Mouse (Mus musculus) midbrain, embryonic 12.5 days (tissue): Measurements from ENCODE around the gene Acrbp. TPM values are rescaled to one million over a fixed set of nuclear protein-coding genes. Genes with fewer than 3 reads are reported as not detected.
"Not testable (repeated sequence)": the region's sequence is repeated elsewhere in the genome, so short reads cannot be mapped to it uniquely, and the experiment has no call there.

Experiments used
- ATAC-seq: fragments of 200-750 bp; cut with Nextera tagmentation; 2 replicates; pipeline ENCODE4 v1.8.0; 2017; ENCODE audit warnings: low read depth, moderate TSS enrichment, moderate library complexity; ENCODE audit not compliant: low FRiP score
- H3K27ac ChIP-seq: fragments of 300-500 bp; sonication (generic); replicated peaks from 2 replicates; pipeline ENCODE4 v1.5.1; 2016; ENCODE audit warnings: mild to moderate bottlenecking
- H3K27me3 ChIP-seq: fragments of 300-500 bp; sonication (generic); 2 replicates; pipeline ENCODE4 v1.6.1; 2016; ENCODE audit warnings: mild to moderate bottlenecking
- H3K36me3 ChIP-seq: fragments of 300-500 bp; sonication (generic); 2 replicates; pipeline ENCODE4 v1.6.1; 2016
- H3K4me1 ChIP-seq: fragments of 300-500 bp; sonication (generic); 2 replicates; pipeline ENCODE4 v1.6.1; 2016
- H3K4me2 ChIP-seq: fragments of 300-500 bp; sonication (generic); replicated peaks from 2 replicates; pipeline ENCODE4 v1.6.1; 2016; ENCODE audit warnings: mild to moderate bottlenecking, moderate library complexity
- H3K4me3 ChIP-seq: fragments of 300-500 bp; sonication (generic); 2 replicates; pipeline ENCODE4 v1.5.1; 2016; ENCODE audit warnings: mild to moderate bottlenecking
- H3K9ac ChIP-seq: fragments of 300-500 bp; sonication (generic); replicated peaks from 2 replicates; pipeline ENCODE4 v1.6.1; 2016; ENCODE audit warnings: mild to moderate bottlenecking, moderate library complexity
- H3K9me3 ChIP-seq: fragments of 300-500 bp; sonication (generic); 2 replicates; pipeline ENCODE4 v1.6.1; 2016; ENCODE audit warnings: mild to moderate bottlenecking
- WGBS: fragments of 180-500 bp; shearing (Covaris S2); methylation state at CpG from one replicate; pipeline ENCODE4 v1.1.7; 2016; 5-methylcytosine and 5-hydroxymethylcytosine counted together
- polyA plus RNA-seq: library from polyadenylated mRNA; unstranded; fragments of >200 nt; fragmentation: Nextera tagmentation; extraction: Ambion mirVana; gene quantifications from 2 replicates; pipeline ENCODE4 v1.2.1, GENCODE M21; 2016

Acrbp gene
- polyA plus RNA-seq, result 18.0 and 18.9 TPM in 2 replicates

DNA sequence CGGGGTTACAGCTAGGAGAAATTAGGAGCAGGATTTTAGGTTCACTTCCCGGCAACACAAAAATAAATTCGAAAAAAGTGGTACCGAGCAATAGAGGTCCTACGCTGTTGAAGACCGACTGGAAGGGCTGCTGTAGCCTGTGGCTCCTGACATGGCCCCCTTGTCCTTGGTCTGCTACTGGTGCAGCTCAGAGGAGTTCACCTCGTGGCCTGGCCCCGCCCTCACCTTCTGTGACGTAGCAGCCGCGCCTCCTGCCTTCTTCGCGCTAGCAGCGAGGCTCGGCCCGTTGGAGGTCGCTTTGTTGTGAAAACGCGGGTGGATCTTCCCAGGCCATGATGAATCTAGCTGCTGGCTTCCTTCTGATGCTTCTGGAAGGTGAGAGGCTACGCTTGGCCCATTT lies at the start of gene Acrbp:
Acrbp (plus strand) TSS at position 12 of the 400 bp plus-strand sequence.
- ATAC-seq, result no peak
- H3K4me1 ChIP-seq, result no peaks in the 10 kb centered on the region
- H3K9me3 ChIP-seq, result no peaks in the 10 kb centered on the region
- peaks cover 91% of the 10 kb centered on the region for H3K36me3 ChIP-seq
- H3K4me2 ChIP-seq, result no peak within 1 kb of the TSS
- H3K27ac ChIP-seq, result no peak within 1 kb of the TSS
- no peaks in the 10 kb centered on the region for H3K27me3 ChIP-seq
- H3K9ac ChIP-seq, result no peak within 1 kb of the TSS
- H3K4me3 ChIP-seq, result no peak within 1 kb of the TSS
- 41% methylated on average over 20 of the region's 20 CpGs for WGBS

DNA sequence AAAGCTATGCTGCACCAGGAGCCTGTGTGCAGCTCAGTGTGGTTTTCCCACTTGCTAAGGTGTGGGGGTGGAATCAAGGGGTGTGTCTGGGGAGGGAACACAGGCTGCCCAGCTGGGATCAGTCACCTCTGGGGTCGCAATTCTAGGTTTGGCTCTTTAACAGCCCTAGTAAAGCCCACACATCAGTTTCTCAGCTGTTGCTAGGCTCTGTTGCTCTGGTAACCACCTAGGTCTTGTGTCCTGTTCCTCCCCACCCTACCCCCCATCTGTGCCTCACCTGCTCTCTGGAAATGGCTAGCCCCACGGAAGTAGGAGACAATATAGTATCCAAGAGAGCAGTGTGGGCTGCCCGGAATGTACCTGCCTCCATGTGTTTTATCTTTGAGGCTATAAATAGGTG lies 45.8 kb upstream of the Acrbp start:
- Histone ChIP-seq H3K9me3 (no peaks in the 10 kb centered on the region), H3K27ac (no peak overlapping the region), H3K27me3 (peaks cover 54% of the 10 kb centered on the region), H3K4me2 (no peak overlapping the region), H3K4me3 (no peak overlapping the region), H3K4me1 (0 out of 2 replicates have a peak, but pooled peaks cover 13% of the 10 kb centered on the region), H3K9ac (no peak overlapping the region), H3K36me3 (no peaks in the 10 kb centered on the region)
- no peak for ATAC-seq
- WGBS, result 43% methylated on average over 3 of the region's 3 CpGs

DNA sequence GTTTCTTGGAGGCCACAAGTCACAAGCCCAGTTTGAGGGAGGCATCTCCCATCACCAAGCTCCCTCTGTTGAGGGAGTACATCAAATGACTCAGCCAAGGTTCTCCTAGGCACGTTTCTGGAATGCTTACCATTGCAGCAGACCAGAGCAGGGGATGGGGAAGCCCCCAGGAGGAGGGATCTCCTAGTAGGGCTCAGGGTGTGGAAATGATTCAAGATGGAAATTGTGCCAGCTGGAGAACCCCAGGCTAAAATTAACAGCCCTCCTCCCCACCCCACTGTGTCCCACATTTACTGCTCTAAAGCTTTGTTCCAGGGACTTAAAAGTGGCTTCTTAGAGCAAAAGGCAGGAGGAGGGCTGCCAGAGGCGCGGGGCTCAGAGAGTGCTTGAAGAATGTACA lies 44.4 kb upstream of the Acrbp start:
- no peak overlapping the region for H3K27ac ChIP-seq
- H3K9ac ChIP-seq, result no peak overlapping the region
- H3K27me3 ChIP-seq, result peaks cover 40% of the 10 kb centered on the region
- no peaks in the 10 kb centered on the region for H3K9me3 ChIP-seq
- H3K4me2 ChIP-seq, result no peak overlapping the region
- ATAC-seq, result no peak
- no peak overlapping the region for H3K4me3 ChIP-seq
- no peaks in the 10 kb centered on the region for H3K36me3 ChIP-seq
- WGBS, result 37% methylated on average over 3 of the region's 3 CpGs
- peaks cover 15% of the 10 kb centered on the region for H3K4me1 ChIP-seq

DNA sequence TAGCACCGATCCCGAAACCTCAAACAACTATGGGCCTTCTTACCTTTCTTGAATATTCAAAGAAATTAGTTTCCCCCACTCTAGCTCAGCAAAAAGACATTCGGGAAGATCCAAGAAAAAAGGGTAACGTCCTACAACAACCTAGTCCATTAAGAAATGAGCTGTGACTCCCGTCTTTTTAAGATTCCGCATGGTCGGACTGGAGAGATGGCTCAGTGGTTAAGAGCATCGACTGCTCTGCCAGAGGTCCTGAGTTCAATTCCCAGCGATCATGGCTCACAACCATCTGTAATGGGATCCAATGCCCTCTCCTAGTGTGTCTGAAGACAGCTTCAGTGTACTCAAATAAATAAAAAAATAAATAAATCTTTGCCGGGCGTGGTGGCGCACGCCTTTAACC lies 41.4 kb upstream of the Acrbp start:
- 52% methylated on average over 13 of the region's 13 CpGs for whole genome bisulfite sequencing
- peak overlapping the region; percentile 99 for H3K27ac ChIP-seq
- peaks cover 26% of the 10 kb centered on the region for H3K4me1 ChIP-seq
- peaks cover 20% of the 10 kb centered on the region; the same call in 1 of the 2 replicates for H3K36me3 ChIP-seq
- no peaks in the 10 kb centered on the region for H3K9me3 ChIP-seq
- H3K4me3 ChIP-seq, result peak overlapping the region; percentile 92
- ATAC-seq, result no peak
- H3K4me2 ChIP-seq, result peak overlapping the region; percentile 85
- peaks cover 10% of the 10 kb centered on the region for H3K27me3 ChIP-seq
- peak overlapping the region; percentile 62 for H3K9ac ChIP-seq

DNA sequence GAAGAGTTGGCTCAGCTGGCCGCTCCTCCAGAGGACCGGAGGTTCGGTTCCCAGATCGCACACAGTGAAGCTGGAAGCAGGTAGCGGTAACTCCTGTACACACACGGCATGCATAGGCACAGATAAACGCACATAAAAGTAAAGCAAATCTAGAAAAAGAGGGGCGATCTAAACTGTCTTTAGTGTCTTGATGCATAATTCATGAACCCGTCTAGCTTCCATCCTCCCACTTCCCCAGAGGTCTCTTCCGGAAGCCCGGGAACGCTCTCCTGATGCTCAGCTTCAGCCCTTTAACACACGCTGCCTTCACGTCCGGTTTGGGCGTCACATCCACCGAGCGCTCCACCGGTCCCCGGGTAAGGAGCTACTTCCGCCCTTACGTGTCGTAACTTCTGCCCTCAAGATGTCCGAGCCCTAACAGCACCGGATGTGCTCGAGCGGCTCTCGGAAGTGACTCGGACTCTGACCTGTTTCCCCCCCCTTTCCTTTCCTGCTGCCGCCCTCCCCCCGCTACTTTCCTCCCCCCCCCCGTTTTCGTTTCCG lies 40.8 kb upstream of the Acrbp start:
- Histone ChIP-seq H3K9me3 (no peaks in the 10 kb centered on the region), H3K4me2 (peak overlapping the region; percentile 85), H3K27ac (peak overlapping the region; percentile 99), H3K4me3 (peak overlapping the region; percentile 92), H3K4me1 (peaks cover 26% of the 10 kb centered on the region), H3K36me3 (peaks cover 21% of the 10 kb centered on the region; the same call in 1 of the 2 replicates), H3K27me3 (peaks cover 4% of the 10 kb centered on the region; the same call in 1 of the 2 replicates), H3K9ac (peak overlapping the region; percentile 93)
- WGBS, result 1% methylated on average over 33 of the region's 34 CpGs
- peak; percentile 97 for ATAC-seq

DNA sequence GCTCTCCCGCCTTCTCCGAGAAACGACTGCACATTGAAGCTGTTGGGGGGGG lies 40.5 kb upstream of the Acrbp start, which contains the start of gene Zfp384:
Zfp384 (plus strand) TSS at position 17 of the 52 bp plus-strand sequence.
- Histone ChIP-seq H3K27ac (peak within 1 kb of the TSS; percentile 99), H3K4me2 (peak within 1 kb of the TSS; percentile 85), H3K4me3 (peak within 1 kb of the TSS; percentile 92), H3K9ac (peak within 1 kb of the TSS; percentile 93), H3K27me3 (0 out of 2 replicates have a peak, but pooled peaks cover 4% of the 10 kb centered on the region), H3K4me1 (peaks cover 26% of the 10 kb centered on the region), H3K36me3 (peaks cover 21% of the 10 kb centered on the region; the same call in 1 of the 2 replicates), H3K9me3 (no peaks in the 10 kb centered on the region)
- no peak for ATAC-seq
- WGBS, result 0% methylated on average over 2 of the region's 3 CpGs

DNA sequence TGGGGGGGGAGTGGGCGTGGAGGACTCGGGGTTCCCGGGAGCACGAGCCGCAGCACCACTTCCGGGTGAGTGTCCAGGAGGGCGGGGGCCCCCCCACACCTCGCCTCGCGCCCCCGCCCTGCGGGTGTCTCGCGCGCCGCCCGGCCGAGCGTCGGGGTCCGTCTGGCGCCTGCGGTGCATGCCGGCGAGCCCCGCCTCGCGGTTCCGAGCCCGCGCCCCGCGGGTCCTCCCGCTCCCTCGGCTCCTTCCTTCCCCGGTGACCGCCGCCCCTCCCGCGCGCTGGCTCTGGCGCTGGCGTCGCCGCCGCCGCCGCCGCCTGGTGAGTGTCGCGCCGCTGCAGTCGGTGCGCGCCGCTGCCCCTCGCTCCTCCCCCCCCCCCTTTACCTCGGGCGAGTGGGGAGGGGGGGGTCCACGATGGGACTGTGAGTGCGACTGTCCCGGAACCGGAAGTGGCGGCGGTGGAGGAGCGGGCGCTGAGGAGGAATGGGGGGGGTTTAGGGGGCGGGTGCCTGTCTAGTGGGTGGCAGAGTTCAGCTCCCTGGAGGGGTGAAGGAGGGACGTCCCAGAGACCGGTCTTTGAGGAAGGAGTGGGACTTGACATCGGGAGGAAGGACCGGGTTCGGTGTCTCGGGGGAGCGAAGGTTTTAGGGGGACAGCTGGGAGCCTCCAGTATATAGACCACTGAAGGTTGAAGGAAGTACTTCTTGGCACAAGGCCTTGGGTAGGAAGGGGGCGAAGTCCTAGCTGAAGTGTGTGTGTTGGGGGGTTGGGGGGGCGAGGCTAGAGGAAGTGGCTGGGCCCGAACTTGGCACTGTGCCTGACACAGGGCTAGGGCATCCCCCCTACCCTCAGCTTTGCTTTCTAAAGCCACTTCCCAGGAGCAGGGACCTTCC lies 40.1 kb upstream of the Acrbp start:
- peak; percentile 84 for ATAC-seq
- H3K4me2 ChIP-seq, result peak overlapping the region; percentile 85
- under 1% methylated on average over 67 of the region's 78 CpGs for WGBS
- peak overlapping the region; percentile 92 for H3K4me3 ChIP-seq
- no peaks in the 10 kb centered on the region for H3K27me3 ChIP-seq
- H3K4me1 ChIP-seq, result peaks cover 23% of the 10 kb centered on the region
- peaks cover 23% of the 10 kb centered on the region; the same call in 1 of the 2 replicates for H3K36me3 ChIP-seq
- no peaks in the 10 kb centered on the region for H3K9me3 ChIP-seq
- H3K9ac ChIP-seq, result peak overlapping the region; percentile 93
- H3K27ac ChIP-seq, result peak overlapping the region; percentile 99

DNA sequence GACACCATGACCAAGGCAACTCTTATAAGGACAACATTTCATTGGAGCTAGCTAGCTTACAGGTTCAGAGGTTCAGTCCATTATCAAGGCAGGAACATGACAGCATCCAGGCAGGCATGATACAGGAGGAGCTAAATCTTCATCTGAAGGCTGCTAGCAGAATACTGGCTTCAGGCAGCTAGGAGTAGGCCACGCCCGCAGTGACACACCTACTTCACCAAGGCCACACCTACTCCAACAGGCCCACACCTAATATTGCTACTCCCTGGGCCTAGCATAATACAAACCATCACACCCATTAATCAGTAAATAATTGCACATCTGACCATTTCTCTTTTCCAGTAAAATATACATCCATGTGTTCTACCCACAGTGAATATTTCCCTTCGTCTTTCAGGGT lies 31.8 kb upstream of the Acrbp start:
- WGBS, result 92% methylated on average over 3 of the region's 3 CpGs
- peaks cover 64% of the 10 kb centered on the region for H3K36me3 ChIP-seq

DNA sequence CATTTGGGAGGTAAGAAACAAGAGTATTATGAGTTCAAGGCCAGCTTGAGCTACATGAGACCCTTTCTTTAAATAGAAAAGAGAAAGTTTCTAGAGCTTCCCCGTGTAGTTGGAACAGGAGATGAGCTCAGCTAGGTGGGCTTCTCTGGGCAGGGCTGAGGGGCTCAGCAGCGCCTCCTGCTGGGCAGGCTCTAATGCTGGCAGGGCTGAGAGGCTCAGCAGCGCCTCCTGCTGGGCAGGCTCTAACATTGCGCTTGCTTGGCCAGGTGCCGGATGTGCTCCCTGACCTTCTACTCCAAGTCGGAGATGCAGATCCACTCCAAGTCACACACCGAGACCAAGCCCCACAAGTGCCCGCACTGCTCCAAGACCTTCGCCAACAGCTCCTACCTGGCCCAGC lies 19.0 kb upstream of the Acrbp start:
- H3K27me3 ChIP-seq, H3K27ac ChIP-seq, H3K4me3 ChIP-seq, H3K9ac ChIP-seq, H3K4me1 ChIP-seq, H3K9me3 ChIP-seq, H3K4me2 ChIP-seq, ATAC-seq: not testable (repeated sequence)
- 38% methylated on average over 9 of the region's 9 CpGs for whole genome bisulfite sequencing
- H3K36me3 ChIP-seq, result peaks cover 65% of the 10 kb centered on the region

More for the DNA sequence above, 31.8 kb upstream of the Acrbp start:
- no peak overlapping the region for H3K9ac ChIP-seq
- H3K9me3 ChIP-seq, result no peaks in the 10 kb centered on the region
- H3K4me1 ChIP-seq, result no peaks in the 10 kb centered on the region
- H3K4me2 ChIP-seq, result no peak overlapping the region
- H3K27ac ChIP-seq, result no peak overlapping the region
- no peak overlapping the region for H3K4me3 ChIP-seq
- no peak for ATAC-seq
- H3K27me3 ChIP-seq, result no peaks in the 10 kb centered on the region

DNA sequence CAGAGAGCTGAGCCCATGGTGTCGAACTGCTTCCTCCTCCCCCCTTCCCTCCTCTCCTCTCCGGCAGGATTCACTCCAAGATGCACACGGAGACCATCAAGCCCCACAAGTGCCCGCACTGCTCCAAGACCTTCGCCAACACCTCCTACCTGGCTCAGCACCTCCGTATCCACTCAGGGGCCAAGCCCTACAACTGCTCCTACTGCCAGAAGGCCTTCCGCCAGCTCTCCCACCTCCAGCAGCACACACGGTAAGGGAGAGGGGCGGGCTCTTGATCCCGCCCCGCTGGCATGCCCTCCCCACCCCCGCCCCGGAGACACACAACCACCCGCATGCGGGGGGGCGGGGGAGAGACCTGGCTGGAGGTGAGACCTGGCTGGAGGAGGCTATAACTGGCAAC lies 17.9 kb upstream of the Acrbp start:
- H3K4me3 ChIP-seq, result no peak overlapping the region
- no peak overlapping the region for H3K4me2 ChIP-seq
- H3K27ac ChIP-seq, result no peak overlapping the region
- H3K36me3 ChIP-seq, result peaks cover 66% of the 10 kb centered on the region
- WGBS, result 89% methylated on average over 16 of the region's 16 CpGs
- H3K4me1 ChIP-seq, result no peaks in the 10 kb centered on the region
- no peak overlapping the region for H3K9ac ChIP-seq
- no peaks in the 10 kb centered on the region for H3K27me3 ChIP-seq
- no peak for ATAC-seq
- no peaks in the 10 kb centered on the region for H3K9me3 ChIP-seq

DNA sequence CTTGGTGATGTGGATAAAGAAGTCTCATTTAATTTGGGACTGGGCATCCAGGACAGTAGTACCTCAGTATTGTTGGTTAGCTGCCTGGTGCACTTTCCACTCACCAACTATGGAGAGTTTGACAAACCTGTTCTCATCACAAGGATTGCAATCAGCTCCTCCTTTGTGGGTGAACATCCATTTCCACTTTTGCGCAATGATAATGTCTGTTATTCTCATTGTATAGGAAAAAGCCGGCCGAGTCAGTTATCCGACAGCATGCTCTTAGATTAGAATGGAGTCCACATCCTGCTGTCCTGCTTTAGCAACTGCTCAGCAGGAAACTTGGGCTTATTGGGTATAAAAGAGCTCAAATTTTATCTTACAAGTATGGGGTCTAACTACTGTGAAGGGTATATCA lies 10.8 kb upstream of the Acrbp start:
- H3K4me1 ChIP-seq, result peaks cover 16% of the 10 kb centered on the region
- H3K4me2 ChIP-seq, result peak overlapping the region; percentile 51
- 0 out of 2 replicates have a peak overlapping the region, but pooled peaks have one; percentile 33 for H3K4me3 ChIP-seq
- no peaks in the 10 kb centered on the region for H3K9me3 ChIP-seq
- no peak overlapping the region for H3K9ac ChIP-seq
- ATAC-seq, result no peak
- no peaks in the 10 kb centered on the region for H3K27me3 ChIP-seq
- 0 out of 2 replicates have a peak overlapping the region, but pooled peaks have one; percentile 43 for H3K27ac ChIP-seq
- peaks cover 33% of the 10 kb centered on the region for H3K36me3 ChIP-seq
- 96% methylated on average over 4 of the region's 4 CpGs for WGBS

DNA sequence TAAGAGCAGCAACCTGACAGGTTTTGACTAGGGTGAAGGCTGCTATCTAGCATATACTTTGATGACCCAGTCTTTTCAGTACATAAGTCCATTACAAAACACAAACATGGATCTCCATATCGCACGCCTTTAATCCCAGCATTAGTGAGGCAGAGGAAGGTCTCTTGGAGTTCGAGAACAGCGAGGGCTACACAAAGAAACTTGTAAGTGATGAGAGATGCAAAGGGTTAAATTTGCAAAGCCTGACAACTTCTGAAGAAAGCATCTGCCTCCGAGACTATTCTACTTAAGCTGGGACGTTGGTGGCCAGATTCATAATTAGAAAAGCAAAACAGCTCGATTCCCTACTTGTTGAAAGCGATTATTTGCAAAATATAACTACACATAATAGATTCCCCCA lies 10.4 kb upstream of the Acrbp start:
- Histone ChIP-seq H3K27ac (0 out of 2 replicates have a peak overlapping the region, but pooled peaks have one; percentile 43), H3K4me3 (peak overlapping the region; percentile 33), H3K27me3 (no peaks in the 10 kb centered on the region), H3K9me3 (no peaks in the 10 kb centered on the region), H3K9ac (0 out of 2 replicates have a peak overlapping the region, but pooled peaks have one; percentile 7), H3K4me1 (peaks cover 16% of the 10 kb centered on the region), H3K36me3 (peaks cover 33% of the 10 kb centered on the region), H3K4me2 (peak overlapping the region; percentile 51)
- peak; percentile 35 for ATAC-seq
- 7% methylated on average over 8 of the region's 8 CpGs for WGBS
